Mouse (Mus musculus): ENCODE measurements around the gene Gm45753.

The Gm45753 gene

DNA sequence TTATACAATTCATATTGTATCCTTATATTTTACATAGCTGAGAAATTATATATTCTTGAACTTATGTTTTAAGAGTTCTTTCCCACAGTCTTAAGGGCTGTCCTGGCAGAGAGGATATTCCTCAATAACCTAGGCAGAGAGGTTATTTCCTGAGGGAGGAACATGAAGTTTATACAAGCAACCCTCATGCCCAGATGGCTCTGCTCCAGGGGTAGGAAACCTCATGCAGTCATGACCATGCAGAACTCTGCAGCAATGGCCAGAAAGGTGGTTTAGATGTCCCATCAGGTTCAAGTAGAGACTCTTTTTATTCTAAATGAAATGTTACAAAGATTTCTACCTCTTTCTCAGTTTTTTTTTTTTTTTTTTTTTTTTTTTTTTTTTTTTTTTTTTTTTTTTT is 39.2 kb downstream of the Gm45753 start:
- DNase-seq: no peak

- DNase-seq: no peak
These were observed 39.8 kb downstream of the Gm45753 start for GRCm38 (mm10) chr8:45268485-45268884.

DNA sequence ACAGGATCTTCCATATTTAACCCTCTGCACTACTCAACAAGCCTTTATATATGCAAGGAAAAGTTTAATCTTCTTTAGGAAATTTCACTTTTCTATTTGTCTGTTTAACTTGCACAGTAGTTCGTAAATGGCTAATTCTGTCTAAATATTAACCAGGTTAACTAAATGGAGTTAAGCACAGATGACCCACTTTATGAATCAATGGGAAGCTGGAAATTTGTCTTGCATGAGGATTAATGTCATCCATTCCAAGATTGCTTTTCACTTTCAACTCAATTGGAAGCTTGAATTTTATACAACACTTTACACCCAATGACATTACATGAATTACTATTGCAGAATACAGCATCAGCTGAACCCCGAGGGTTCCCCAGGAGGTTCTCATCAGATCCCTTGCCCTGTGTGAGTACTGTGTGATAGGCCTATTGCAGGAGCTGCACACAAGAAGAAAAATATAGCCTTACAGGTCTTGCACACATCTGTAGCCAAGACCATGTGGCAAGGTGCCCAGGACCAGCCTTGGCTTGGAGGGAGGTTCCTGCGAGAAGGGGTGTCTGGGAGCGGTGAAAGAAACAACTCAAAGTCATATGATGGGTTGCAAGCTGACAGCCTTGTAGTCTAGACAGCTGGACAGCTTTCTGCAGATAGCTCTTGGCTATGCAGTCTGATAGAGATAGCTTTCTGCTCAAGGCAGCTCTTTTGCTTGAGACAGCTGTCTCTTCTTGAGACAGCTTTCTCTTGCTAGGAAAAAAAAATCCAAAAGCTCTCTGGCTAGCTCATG is 40.5 kb downstream of the Gm45753 start:
- DNase-seq: no peak

DNA sequence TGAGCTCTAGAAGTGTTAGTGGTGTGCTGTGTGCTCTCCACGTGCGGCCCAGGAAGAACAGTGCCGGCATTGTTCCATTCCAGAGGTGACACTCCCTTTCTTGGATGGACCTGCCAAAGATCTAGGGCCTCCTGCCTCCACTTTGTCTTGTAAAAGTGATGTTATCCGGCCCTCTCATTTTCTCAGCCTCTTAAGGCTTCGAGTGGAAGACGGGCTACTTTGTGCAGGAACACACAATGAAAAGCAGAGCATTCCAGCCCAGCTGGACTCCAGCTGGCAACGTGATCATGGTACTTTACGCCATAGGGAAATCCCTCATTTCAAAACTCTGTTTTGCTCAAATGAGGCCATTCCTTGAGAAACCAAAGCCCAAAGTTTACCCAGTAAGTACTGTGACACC is 41.3 kb downstream of the Gm45753 start:
- no peak for DNase-seq

GRCm38 (mm10) chr8:45264918-45265317 is 43.3 kb downstream of the Gm45753 start:
- DNase-seq: no peak

DNA sequence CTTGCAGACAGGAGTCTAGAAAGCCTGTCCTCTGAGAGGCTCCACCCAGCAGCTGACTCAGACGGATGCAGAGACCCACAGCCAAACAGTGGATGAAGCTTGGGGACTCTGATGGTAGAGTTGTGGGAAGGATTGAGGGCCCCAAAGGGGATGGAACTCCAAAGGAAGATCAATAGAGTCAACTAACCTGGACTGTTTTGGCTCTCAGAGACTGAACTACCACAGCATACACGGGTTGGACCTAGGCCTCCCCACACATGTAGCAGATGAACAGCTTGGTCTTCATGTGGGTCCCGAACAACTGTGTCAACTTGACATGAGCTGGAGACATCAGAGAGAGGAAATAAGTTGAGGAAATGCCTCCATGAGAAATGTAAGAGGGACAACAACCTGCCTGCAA is 45.4 kb downstream of the Gm45753 start:
- no peak for DNase-seq

DNA sequence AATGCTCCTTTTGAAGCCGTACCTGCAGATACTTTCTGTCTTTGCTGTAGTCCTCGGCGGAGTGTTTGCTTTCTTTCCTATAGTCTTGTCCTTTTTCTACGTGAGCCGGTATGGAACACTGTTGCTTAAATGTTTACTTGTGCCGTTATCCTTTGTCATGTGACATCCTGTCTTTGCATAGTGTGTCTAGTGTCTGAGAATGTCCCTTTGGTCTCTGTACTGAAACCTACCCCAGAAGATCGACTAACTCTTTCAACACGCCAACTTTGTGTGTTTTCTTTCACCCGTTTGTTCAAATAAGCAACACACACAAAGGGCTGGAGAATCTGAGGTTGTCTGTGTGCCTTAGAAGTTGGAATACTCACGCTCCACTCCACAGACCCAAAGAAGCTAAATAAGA is 46.3 kb downstream of the Gm45753 start, which contains the start of gene F11:
F11 (minus strand) TSS at position 112 of the 400 bp plus-strand sequence.
- DNase-seq: no peak

DNA sequence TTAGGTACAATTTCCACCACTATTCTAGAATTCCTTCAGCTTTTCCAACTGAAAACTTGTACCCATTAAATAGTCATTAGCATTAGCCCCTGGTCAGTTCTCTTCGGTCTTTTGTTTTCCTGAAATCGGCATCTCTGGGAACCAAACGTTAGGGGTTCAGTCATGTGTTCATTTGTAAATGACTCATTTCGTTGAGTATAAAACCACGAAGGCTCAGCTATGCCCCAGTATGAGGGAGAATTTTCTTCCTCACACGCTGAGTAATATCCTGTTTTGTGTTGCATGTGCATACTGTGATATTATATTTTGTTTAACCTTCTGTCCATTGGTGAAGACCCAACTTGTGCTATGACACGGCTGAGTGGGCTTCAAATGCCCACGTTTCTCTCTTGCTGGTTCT is 49.8 kb downstream of the Gm45753 start:
- no peak for DNase-seq

- no peak for DNase-seq
These were observed 53.2 kb downstream of the Gm45753 start for GRCm38 (mm10) chr8:45255040-45255439.

DNA sequence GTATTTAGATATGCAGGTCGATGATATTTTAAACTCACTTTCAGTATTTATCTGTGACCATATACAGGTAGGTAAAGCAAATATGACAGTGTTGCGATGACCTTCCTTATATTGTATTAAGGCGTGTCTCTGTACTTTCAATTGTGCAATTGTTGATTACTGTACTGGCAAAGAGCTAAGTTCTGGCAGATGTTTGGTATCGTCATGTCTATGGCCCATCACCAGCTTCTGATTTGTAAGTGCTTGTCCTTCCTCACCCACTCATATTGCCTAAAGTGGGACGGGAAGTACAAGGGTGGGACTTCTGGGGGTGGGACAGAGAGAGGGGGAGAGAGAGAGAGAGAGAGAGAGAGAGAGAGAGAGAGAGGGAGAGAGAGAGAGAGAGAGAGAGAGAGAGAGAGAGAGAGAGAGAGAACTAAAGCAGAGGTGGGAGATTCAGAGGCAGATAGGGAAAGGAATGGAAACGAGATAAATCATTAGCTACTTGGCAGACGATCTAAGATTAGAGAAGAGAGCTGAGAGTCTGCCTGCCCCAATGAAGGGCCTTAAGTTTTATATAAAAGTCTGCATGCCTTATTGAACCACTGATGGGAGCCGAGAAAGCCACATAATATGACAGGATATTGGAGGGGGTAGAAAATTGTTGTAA is 53.9 kb downstream of the Gm45753 start:
- no peak for DNase-seq

DNA sequence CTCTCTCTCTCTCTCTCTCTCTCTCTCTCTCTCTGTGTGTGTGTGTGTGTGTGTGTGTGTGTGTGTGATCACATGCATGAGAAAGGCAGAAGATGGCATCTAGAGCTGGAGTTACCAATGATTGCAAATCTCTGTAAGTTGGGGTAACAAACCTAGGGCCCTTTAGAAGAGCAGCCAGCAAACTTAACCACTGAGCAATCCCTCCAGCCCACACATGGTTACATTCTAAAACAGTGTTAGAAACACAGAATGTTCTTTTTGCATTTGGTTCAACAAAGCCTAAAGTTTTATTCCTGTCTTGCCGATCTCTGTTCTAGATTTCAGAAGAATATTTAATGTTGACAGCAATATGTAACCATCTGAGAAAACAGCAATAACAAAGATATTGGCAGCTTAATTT is 54.7 kb downstream of the Gm45753 start:
- DNase-seq: no peak

DNA sequence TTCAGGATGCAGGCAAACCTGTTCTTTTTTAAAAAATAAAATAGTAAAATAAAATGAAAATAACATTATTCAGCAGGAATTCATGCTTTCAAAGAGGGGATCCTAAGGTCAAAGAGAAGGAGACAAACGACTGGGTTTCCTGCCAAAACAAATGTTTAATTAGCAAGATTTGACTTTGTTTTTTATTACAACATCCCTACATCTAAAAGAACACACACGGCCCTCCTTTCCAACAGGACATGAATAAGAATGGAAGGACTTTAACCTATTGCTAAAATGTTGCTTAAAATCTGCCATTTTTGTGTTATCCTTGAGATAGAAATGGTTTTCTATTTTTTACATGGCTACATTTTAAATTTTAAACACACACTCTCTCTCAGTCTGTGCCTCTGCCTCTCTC is 55.2 kb downstream of the Gm45753 start:
- no peak for DNase-seq

- DNase-seq: no peak
These were observed 62.0 kb downstream of the Gm45753 start for GRCm38 (mm10) chr8:45246307-45246706.

DNA sequence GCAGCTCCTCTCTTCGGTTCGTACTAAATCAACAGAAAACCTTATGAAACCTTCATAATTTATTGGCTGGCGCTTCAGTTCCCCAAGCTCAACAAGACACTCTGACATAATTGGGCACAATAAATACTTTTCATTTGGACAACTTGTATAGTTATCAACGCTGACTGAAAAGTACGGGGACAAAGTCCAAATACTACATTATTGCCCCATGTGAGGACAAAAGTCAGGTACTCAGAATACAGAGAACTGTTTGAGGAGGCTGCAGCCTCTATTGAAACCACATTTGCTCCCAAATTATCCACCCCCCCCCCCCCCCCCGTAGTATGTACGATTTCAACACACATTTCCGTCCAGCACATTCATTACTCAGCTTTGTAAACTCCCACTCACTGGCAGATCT is 68.9 kb downstream of the Gm45753 start:
- DNase-seq: no peak

- no peak for DNase-seq
These were observed 70.0 kb downstream of the Gm45753 start for GRCm38 (mm10) chr8:45238282-45238681.

DNA sequence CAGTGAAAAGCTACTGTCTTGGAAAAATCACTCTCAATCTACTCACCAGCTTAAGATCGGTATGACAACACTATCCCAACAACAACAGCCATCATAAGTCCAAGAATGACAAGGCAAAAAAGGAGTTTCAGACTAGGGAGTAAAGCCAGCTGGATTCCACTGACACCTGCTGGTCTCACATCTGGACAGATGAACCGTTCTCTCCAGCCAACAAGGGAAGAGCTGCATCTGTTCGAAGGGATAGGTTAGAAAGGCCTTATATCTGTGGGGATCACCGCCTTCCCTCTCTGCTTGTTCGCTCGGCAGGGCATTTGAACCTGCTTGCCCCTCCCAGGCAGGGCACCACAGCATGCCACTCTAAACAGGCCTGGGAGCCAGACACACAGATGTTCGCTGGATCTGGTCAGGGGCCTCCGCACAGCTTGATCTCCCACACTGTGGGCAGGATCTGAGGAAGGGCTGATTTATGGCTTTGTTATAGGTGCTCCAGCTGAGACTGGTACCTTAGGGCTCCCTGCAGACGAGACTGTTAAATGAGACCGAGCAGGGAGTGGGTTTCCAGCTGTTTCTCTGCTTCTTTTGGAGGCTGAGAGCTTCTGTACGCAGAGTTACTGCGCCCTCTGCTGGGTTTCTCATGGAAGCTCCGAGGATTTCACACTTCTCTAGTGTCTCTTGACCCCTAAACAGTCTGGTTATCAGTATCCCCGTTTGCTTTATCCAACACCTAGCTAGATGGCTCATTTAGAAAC is 71.9 kb downstream of the Gm45753 start:
- DNase-seq: no peak

DNA sequence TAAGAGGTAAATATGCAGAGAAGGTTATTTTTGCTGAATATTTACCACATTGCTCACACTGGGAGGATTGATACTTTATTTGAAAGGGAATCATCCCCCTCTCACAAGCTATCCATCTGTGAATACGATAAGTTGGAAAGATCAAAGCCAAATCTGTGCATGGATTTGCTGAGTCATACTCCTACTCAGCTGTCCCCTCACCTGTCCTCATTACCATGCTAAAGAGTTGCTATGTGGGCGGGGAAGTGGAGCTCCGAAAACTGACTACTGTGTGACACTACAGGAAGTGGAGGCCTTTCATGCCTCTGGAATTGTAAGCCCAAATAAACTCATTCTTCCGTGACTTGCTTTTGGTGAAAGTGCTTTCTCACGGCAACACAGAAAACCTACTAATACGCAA is 73.0 kb downstream of the Gm45753 start:
- DNase-seq: no peak

- no peak for DNase-seq
These were observed 75.0 kb downstream of the Gm45753 start for GRCm38 (mm10) chr8:45233256-45233655.

All from cerebellum, adult 11-12 months (tissue).